Mouse (Mus musculus): Measurements from ENCODE around the gene Sec13. TPM values are rescaled to one million over a fixed set of nuclear protein-coding genes. Genes with fewer than 3 reads are reported as not detected.
A peak's percentile ranks its signal among the peaks of the same experiment; 100 is the strongest.

The Sec13 gene
- polyA plus RNA-seq, 1 experiment from 2014 or later: 110 TPM

GRCm38 (mm10) chr6:113690400-113691083 is 50.0 kb downstream of the Sec13 start:
- peaks cover 18% of the 10 kb centered on the region; the same call in 1 of the 2 replicates for H3K36me3 ChIP-seq (replicated peaks; ENCODE audit: insufficient read depth, low read length)
- WGBS (ENCODE audit: insufficient replicate concordance): 8% methylated on average over 14 of the region's 14 CpGs
- H3K27me3 ChIP-seq (ENCODE audit: insufficient read depth, low read length): no peaks in the 10 kb centered on the region
- peak overlapping the region; percentile 61 for H3K4me2 ChIP-seq (ENCODE audit: low read depth, low read length)
- peak; percentile 92 for TF ChIP-seq EP300 (IDR thresholded peaks at IDR 0.05; ENCODE audit: low read depth)
- TF ChIP-seq CTCF (IDR thresholded peaks at IDR 0.05; ENCODE audit: low read depth): no peak
- H3K9me3 ChIP-seq (ENCODE audit: low read length): no peaks in the 10 kb centered on the region
- peak overlapping the region; percentile 87 for H3K27ac ChIP-seq (ENCODE audit: low read depth)
- peaks cover 39% of the 10 kb centered on the region for H3K4me1 ChIP-seq (ENCODE audit: insufficient read depth)
- H3K9ac ChIP-seq (replicated peaks): peak overlapping the region; percentile 42
- peak overlapping the region; percentile 37 for H3K4me3 ChIP-seq (ENCODE audit: low read depth, low read length)
- peak; percentile 89 for DNase-seq
- ATAC-seq: peak; percentile 92

DNA sequence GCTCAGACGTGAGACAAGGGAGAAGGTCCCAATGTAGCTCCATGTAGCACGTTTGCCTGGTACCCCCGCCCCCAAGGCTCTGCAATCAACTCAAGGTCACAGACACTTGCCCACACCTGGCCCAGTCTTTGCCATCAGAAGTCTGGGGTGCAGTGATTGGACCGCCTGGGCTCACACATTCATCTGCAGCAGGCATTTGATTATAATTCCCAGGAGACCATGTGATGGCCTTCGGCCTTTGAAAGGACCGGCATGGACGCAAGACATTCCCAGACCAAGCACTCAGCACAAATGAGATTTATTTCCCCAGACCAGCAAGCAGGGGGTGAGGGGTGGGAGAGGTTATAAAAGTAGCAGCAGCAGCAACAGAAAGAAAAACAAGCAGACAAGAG is 50.5 kb downstream of the Sec13 start:
- WGBS (ENCODE audit: insufficient replicate concordance): 59% methylated on average over 7 of the region's 7 CpGs
- Histone ChIP-seq H3K27me3 (ENCODE audit: insufficient read depth, low read length) (no peaks in the 10 kb centered on the region), H3K4me1 (ENCODE audit: insufficient read depth) (peaks cover 34% of the 10 kb centered on the region), H3K4me2 (ENCODE audit: low read depth, low read length) (peak overlapping the region; percentile 61), H3K9ac (replicated peaks) (no peak overlapping the region), H3K9me3 (ENCODE audit: low read length) (no peaks in the 10 kb centered on the region), H3K27ac (ENCODE audit: low read depth) (peak overlapping the region; percentile 87), H3K36me3 (replicated peaks; ENCODE audit: insufficient read depth, low read length) (peaks cover 20% of the 10 kb centered on the region; the same call in 1 of the 2 replicates), H3K4me3 (ENCODE audit: low read depth, low read length) (no peak overlapping the region)
- peak; percentile 28 for DNase-seq
- ATAC-seq: peak; percentile 20
- no peak for TF ChIP-seq EP300 (IDR thresholded peaks at IDR 0.05; ENCODE audit: low read depth)
- no peak for TF ChIP-seq CTCF (IDR thresholded peaks at IDR 0.05; ENCODE audit: low read depth)

- Histone ChIP-seq H3K9ac (replicated peaks) (no peak overlapping the region), H3K9me3 (ENCODE audit: low read length) (no peaks in the 10 kb centered on the region), H3K4me3 (ENCODE audit: low read depth, low read length) (no peak overlapping the region), H3K27me3 (ENCODE audit: insufficient read depth, low read length) (no peaks in the 10 kb centered on the region), H3K36me3 (replicated peaks; ENCODE audit: insufficient read depth, low read length) (peaks cover 15% of the 10 kb centered on the region; the same call in 1 of the 2 replicates), H3K27ac (ENCODE audit: low read depth) (no peak overlapping the region), H3K4me2 (ENCODE audit: low read depth, low read length) (no peak overlapping the region), H3K4me1 (ENCODE audit: insufficient read depth) (peaks cover 23% of the 10 kb centered on the region)
- WGBS (ENCODE audit: insufficient replicate concordance): 84% methylated on average over 8 of the region's 8 CpGs
- no peak for TF ChIP-seq EP300 (IDR thresholded peaks at IDR 0.05; ENCODE audit: low read depth)
- TF ChIP-seq CTCF (IDR thresholded peaks at IDR 0.05; ENCODE audit: low read depth): no peak
- no peak for DNase-seq
- ATAC-seq: no peak
These were observed 53.9 kb downstream of the Sec13 start for GRCm38 (mm10) chr6:113686551-113687125.

DNA sequence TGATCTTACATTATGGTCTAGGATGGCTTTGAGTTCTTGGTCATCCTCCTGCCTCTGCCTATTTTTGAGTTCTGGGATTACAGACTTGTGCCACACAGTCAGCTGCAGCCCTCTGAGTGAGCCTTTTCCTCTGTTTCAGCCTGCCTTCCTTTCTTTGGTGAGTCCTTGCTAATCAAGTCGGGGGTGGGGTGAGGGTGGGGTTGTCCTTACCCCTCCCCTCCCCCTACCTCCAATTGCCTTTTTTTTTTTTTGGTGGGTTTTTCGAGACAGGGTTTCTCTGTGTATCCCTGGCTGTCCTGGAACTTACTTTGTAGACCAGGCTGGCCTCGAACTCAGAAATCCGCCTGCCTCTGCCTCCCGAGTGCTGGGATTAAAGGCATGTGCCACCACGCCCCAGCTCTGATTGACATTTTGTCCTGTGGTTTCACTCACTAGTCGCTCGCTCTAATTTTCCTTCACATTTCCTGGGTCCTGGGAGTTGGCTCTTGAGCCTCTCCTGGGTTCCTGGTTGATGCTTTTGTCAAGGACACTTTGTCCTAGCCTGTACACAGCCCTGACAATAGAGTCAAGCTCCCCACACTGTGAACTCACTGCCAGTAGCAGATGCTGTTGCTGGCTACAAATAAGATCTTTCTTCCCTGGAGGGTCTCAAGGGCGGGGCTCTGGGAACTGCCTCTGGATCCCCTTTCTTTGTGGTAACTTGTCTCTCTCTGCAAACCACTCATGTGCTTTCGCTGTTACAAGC is 57.3 kb downstream of the Sec13 start:
- DNase-seq: no peak
- no peak overlapping the region for H3K4me2 ChIP-seq (ENCODE audit: low read depth, low read length)
- ATAC-seq: no peak
- no peak overlapping the region for H3K9ac ChIP-seq (replicated peaks)
- no peaks in the 10 kb centered on the region for H3K27me3 ChIP-seq (ENCODE audit: insufficient read depth, low read length)
- peaks cover 15% of the 10 kb centered on the region; the same call in 1 of the 2 replicates for H3K36me3 ChIP-seq (replicated peaks; ENCODE audit: insufficient read depth, low read length)
- H3K27ac ChIP-seq (ENCODE audit: low read depth): no peak overlapping the region
- TF ChIP-seq EP300 (IDR thresholded peaks at IDR 0.05; ENCODE audit: low read depth) (no peak), CTCF (IDR thresholded peaks at IDR 0.05; ENCODE audit: low read depth) (no peak)
- 81% methylated on average over 10 of the region's 10 CpGs for WGBS (ENCODE audit: insufficient replicate concordance)
- H3K4me1 ChIP-seq (ENCODE audit: insufficient read depth): peaks cover 20% of the 10 kb centered on the region
- H3K9me3 ChIP-seq (ENCODE audit: low read length): no peaks in the 10 kb centered on the region
- H3K4me3 ChIP-seq (ENCODE audit: low read depth, low read length): no peak overlapping the region

DNA sequence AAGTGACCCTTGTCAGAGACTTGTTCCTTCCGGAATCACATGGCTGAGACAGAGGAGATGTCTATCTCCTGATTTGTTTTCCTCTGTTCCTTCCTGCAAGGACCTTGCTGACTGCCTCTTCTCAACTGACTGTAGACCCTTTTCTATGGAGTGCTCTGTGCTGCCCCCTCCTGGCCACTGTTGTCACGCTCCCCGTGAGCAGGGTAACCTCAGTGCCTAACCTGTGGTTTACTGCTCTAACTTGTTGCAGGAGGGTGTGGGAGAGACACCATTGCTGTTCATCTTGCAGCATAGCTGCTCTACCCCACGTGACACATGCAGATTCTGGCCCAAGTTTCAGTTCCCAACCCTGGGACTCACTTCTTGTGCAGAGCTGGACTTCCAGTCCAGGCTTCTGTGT is 59.3 kb downstream of the Sec13 start:
- H3K27me3 ChIP-seq (ENCODE audit: insufficient read depth, low read length): no peaks in the 10 kb centered on the region
- H3K4me2 ChIP-seq (ENCODE audit: low read depth, low read length): no peak overlapping the region
- H3K4me1 ChIP-seq (ENCODE audit: insufficient read depth): peaks cover 24% of the 10 kb centered on the region
- 8% methylated on average over 4 of the region's 4 CpGs for WGBS (ENCODE audit: insufficient replicate concordance)
- no peak overlapping the region for H3K27ac ChIP-seq (ENCODE audit: low read depth)
- DNase-seq (peak; percentile 91), ATAC-seq (peak; percentile 84)
- TF ChIP-seq EP300 (IDR thresholded peaks at IDR 0.05; ENCODE audit: low read depth) (no peak), CTCF (IDR thresholded peaks at IDR 0.05; ENCODE audit: low read depth) (peak; percentile 98)
- no peak overlapping the region for H3K4me3 ChIP-seq (ENCODE audit: low read depth, low read length)
- no peaks in the 10 kb centered on the region for H3K9me3 ChIP-seq (ENCODE audit: low read length)
- H3K9ac ChIP-seq (replicated peaks): no peak overlapping the region
- peaks cover 8% of the 10 kb centered on the region; the same call in 1 of the 2 replicates for H3K36me3 ChIP-seq (replicated peaks; ENCODE audit: insufficient read depth, low read length)

Data from liver, postnatal 0 days (tissue).